Mouse (Mus musculus): Measurements from ENCODE around the gene Epp13.

GRCm38 (mm10) chr7:6254451-6254850 lies 1.9 kb downstream of the Epp13 start:
- no peak for TF ChIP-seq CTCF (IDR thresholded peaks at IDR 0.05; ENCODE audit: borderline replicate concordance, control insufficient read depth, extremely low read depth, insufficient read depth, low read length, poor library complexity)
- TF ChIP-seq POLR2A (IDR thresholded peaks at IDR 0.05; ENCODE audit: control insufficient read depth, extremely low read depth, insufficient read depth, low read length, poor library complexity), result no peak
